Mouse (Mus musculus) CH12F3 (cell line): ENCODE measurements around the gene Zfp39.
"Not testable (repeated sequence)": the region's sequence is repeated elsewhere in the genome, so short reads cannot be mapped to it uniquely, and the experiment has no call there.

Experiments
- in situ Hi-C: fragments of 300-500 bp; cut with MboI; formaldehyde crosslinking; loops from 2 replicates; pipeline ENCODE4 v1.14.3; 2020; ENCODE audit warnings: low sequenced_read_pairs

Gene Zfp39

GRCm38 (mm10) chr11:58838951-58839350, 65.1 kb downstream of the Zfp39 start, which contains the start of gene Olfr311:
Gene Olfr311, plus strand, starts transcription at chr11:58839251.
- in situ Hi-C loops: not testable (repeated sequence)
